Mouse (Mus musculus): ENCODE data around the gene Tmed4. TPM values are rescaled to one million over a fixed set of nuclear protein-coding genes. Genes with fewer than 3 reads are reported as not detected.

The Tmed4 gene
- polyA plus RNA-seq, 1 experiment from 2014 or later = 102 TPM

GRCm38 (mm10) chr11:6230012-6230411, 44.7 kb downstream of the Tmed4 start, which contains the start of gene Npc1l1:
Gene Npc1l1, minus strand, starts transcription at chr11:6230143.
- no peaks in the 10 kb centered on the region for H3K27me3 ChIP-seq
- no peak for ATAC-seq (ENCODE audit: insufficient number of reproducible peaks, low FRiP score, low TSS enrichment, low read depth)
- 82% methylated on average over 7 of the region's 7 CpGs for WGBS
- no peaks in the 10 kb centered on the region for H3K36me3 ChIP-seq
- H3K9me3 ChIP-seq (replicated peaks) = no peaks in the 10 kb centered on the region
- no peaks in the 10 kb centered on the region for H3K4me1 ChIP-seq
- H3K4me3 ChIP-seq (replicated peaks) = no peak within 1 kb of the TSS
- no peak within 1 kb of the TSS for H3K27ac ChIP-seq (replicated peaks)
- no peak within 1 kb of the TSS for H3K9ac ChIP-seq
- H3K4me2 ChIP-seq (replicated peaks) = no peak within 1 kb of the TSS

- Histone ChIP-seq H3K27ac (replicated peaks) (no peak overlapping the region), H3K9me3 (replicated peaks) (no peaks in the 10 kb centered on the region), H3K4me3 (replicated peaks) (no peak overlapping the region), H3K4me2 (replicated peaks) (no peak overlapping the region), H3K4me1 (no peaks in the 10 kb centered on the region), H3K36me3 (no peaks in the 10 kb centered on the region), H3K9ac (no peak overlapping the region), H3K27me3 (no peaks in the 10 kb centered on the region)
- no peak for ATAC-seq (ENCODE audit: insufficient number of reproducible peaks, low FRiP score, low TSS enrichment, low read depth)
- WGBS = 67% methylated on average over 14 of the region's 14 CpGs
Observed at GRCm38 (mm10) chr11:6224541-6225229, 50.0 kb downstream of the Tmed4 start.

GRCm38 (mm10) chr11:6222187-6222586, 52.5 kb downstream of the Tmed4 start:
- no peak overlapping the region for H3K4me2 ChIP-seq (replicated peaks)
- WGBS = 88% methylated on average over 10 of the region's 10 CpGs
- H3K27me3 ChIP-seq = no peaks in the 10 kb centered on the region
- no peak overlapping the region for H3K9ac ChIP-seq
- no peaks in the 10 kb centered on the region for H3K4me1 ChIP-seq
- ATAC-seq (ENCODE audit: insufficient number of reproducible peaks, low FRiP score, low TSS enrichment, low read depth) = no peak
- H3K36me3 ChIP-seq = no peaks in the 10 kb centered on the region
- H3K9me3 ChIP-seq (replicated peaks) = no peaks in the 10 kb centered on the region
- no peak overlapping the region for H3K4me3 ChIP-seq (replicated peaks)
- no peak overlapping the region for H3K27ac ChIP-seq (replicated peaks)

Other genes starting within 250 kb of the Tmed4 start
- gene Camk2b, start 208.5 kb downstream of the Tmed4 start, polyA plus RNA-seq (2015; fragmentation: Nextera tagmentation; extraction: Ambion mirVana) = 3.5 and 4.6 TPM in 2 replicates
- gene A730071L15Rik, start 74.8 kb downstream of the Tmed4 start, polyA plus RNA-seq (2015; fragmentation: Nextera tagmentation; extraction: Ambion mirVana) = 0.43 TPM in 2 replicates
- gene Nudcd3, start 74.5 kb downstream of the Tmed4 start, polyA plus RNA-seq (2015; fragmentation: Nextera tagmentation; extraction: Ambion mirVana) = 39.7 and 41.3 TPM in 2 replicates
- gene Npc1l1, start 44.7 kb downstream of the Tmed4 start, polyA plus RNA-seq (2015; fragmentation: Nextera tagmentation; extraction: Ambion mirVana) = 0.04 and 0.14 TPM in 2 replicates
- gene Ddx56, start 7.1 kb downstream of the Tmed4 start, polyA plus RNA-seq (2015; fragmentation: Nextera tagmentation; extraction: Ambion mirVana) = 85.9 and 86.9 TPM in 2 replicates
- 98.5 and 101 TPM in 2 replicates for gene Ogdh, start 16.8 kb upstream of the Tmed4 start, polyA plus RNA-seq (2015; fragmentation: Nextera tagmentation; extraction: Ambion mirVana)
- gene Zmiz2, start 114.2 kb upstream of the Tmed4 start, polyA plus RNA-seq (2015; fragmentation: Nextera tagmentation; extraction: Ambion mirVana) = 12.6 and 12.9 TPM in 2 replicates
- gene Ppia, start 140.6 kb upstream of the Tmed4 start, polyA plus RNA-seq (2015; fragmentation: Nextera tagmentation; extraction: Ambion mirVana) = 4,428 and 4,532 TPM in 2 replicates
- gene H2afv, start 169.6 kb upstream of the Tmed4 start, polyA plus RNA-seq (2015; fragmentation: Nextera tagmentation; extraction: Ambion mirVana) = 443 and 468 TPM in 2 replicates
- 28.7 and 32.1 TPM in 2 replicates for gene Purb, start 201.0 kb upstream of the Tmed4 start, polyA plus RNA-seq (2015; fragmentation: Nextera tagmentation; extraction: Ambion mirVana)
- gene Myo1g, start 246.1 kb upstream of the Tmed4 start, polyA plus RNA-seq (2015; fragmentation: Nextera tagmentation; extraction: Ambion mirVana) = 3.2 and 3.6 TPM in 2 replicates